In genomic region chr17:87083671-87084070, GRCm38 (mm10) we compare ENCODE assay signal across 28 mouse cellular contexts. TPM values are rescaled to one million over a fixed set of nuclear protein-coding genes. Genes with fewer than 3 reads are reported as not detected.
A peak's percentile ranks its signal among the peaks of the same experiment; 100 is the strongest.
DNase-seq lines count a peak whose midpoint lies in the region; ATAC-seq and TF ChIP-seq lines count a peak whose summit lies in the region.
"Had no signal": no experiment of that assay in that cellular context is flagged by ENCODE, and none has a peak within 500 bp of the region (broad histone marks: within the 10 kb centered on the region; RNA-seq: fewer than 3 reads in every experiment).

No protein-coding gene starts in this region.

- no peak overlapping the region for H3K27ac ChIP-seq in forebrain, postnatal 0 days (ENCODE audit: low read depth, low read length)
- H3K27ac ChIP-seq: embryonic facial prominence, embryonic 10.5 days; embryonic facial prominence, embryonic 13.5 days; forebrain, embryonic 12.5 days; forebrain, embryonic 15.5 days; gastrocnemius, adult 2 months; heart, adult 2 months; heart, embryonic 10.5 days; heart, embryonic 13.5 days; hindbrain, embryonic 14.5 days; hindbrain, postnatal 0 days had no signal

- DNase-seq in adrenal gland, adult 2 months = peak; percentile 0
- DNase-seq in adrenal gland, adult 8-10 months = no peak
- peak; percentile 32 for DNase-seq in CD4-positive helper T cell, adult 2 months (ENCODE audit: low read depth, low spot score)
- no peak for DNase-seq in ovary, adult 18-20 months (ENCODE audit: low spot score)
- no peak for DNase-seq in forebrain, postnatal 0 days
- DNase-seq: adrenal gland, postnatal 25 days; cerebellum, adult 11-12 months; cerebellum, adult 8-10 months; cerebellum, postnatal 10 days; cerebellum, postnatal 36 days; embryo, embryonic 11 days; gastrocnemius, adult 2 months; gastrocnemius, postnatal 14 days; heart, adult 2 months; heart, postnatal 14 days; heart, postnatal 4 days; kidney, adult 2 months had no signal

- no peak for TF ChIP-seq CTCF in forebrain, postnatal 0 days (IDR thresholded peaks at IDR 0.05; ENCODE audit: low read depth)

- H3K36me3 ChIP-seq in forebrain, postnatal 0 days (ENCODE audit: insufficient read depth) = no peaks in the 10 kb centered on the region
- H3K36me3 ChIP-seq: embryonic facial prominence, embryonic 10.5 days; embryonic facial prominence, embryonic 13.5 days; forebrain, embryonic 12.5 days; forebrain, embryonic 15.5 days; heart, embryonic 10.5 days; heart, embryonic 13.5 days had no signal

- H3K9ac ChIP-seq in forebrain, postnatal 0 days = no peak overlapping the region
- H3K9ac ChIP-seq: embryonic facial prominence, embryonic 13.5 days; forebrain, embryonic 12.5 days; forebrain, embryonic 15.5 days; heart, embryonic 13.5 days; hindbrain, embryonic 14.5 days had no signal

- peak; percentile 73 for ATAC-seq in activated CD4-positive, CD25-positive, alpha-beta regulatory T cell, adult 4 months
- ATAC-seq in forebrain, postnatal 0 days = no peak
- ATAC-seq: forebrain, embryonic 15.5 days; hindbrain, postnatal 0 days; intestine, embryonic 16.5 days had no signal

- 91% methylated on average over 5 of the region's 5 CpGs for WGBS in forebrain, postnatal 0 days

- no peak overlapping the region for H3K4me2 ChIP-seq in forebrain, postnatal 0 days (ENCODE audit: low read depth)
- H3K4me2 ChIP-seq: embryonic facial prominence, embryonic 13.5 days; forebrain, embryonic 12.5 days; forebrain, embryonic 15.5 days; heart, embryonic 13.5 days; hindbrain, embryonic 14.5 days had no signal

- no peaks in the 10 kb centered on the region for H3K9me3 ChIP-seq in forebrain, postnatal 0 days (ENCODE audit: low read length)
- H3K9me3 ChIP-seq: embryonic facial prominence, embryonic 10.5 days; embryonic facial prominence, embryonic 13.5 days; forebrain, embryonic 12.5 days; forebrain, embryonic 15.5 days; heart, embryonic 10.5 days had no signal

- no peaks in the 10 kb centered on the region for H3K27me3 ChIP-seq in forebrain, postnatal 0 days (ENCODE audit: insufficient read depth, low read length)
- H3K27me3 ChIP-seq: embryonic facial prominence, embryonic 13.5 days; forebrain, embryonic 12.5 days; forebrain, embryonic 15.5 days; heart, embryonic 13.5 days had no signal

- no peaks in the 10 kb centered on the region for H3K4me1 ChIP-seq in forebrain, postnatal 0 days (ENCODE audit: insufficient read depth)
- H3K4me1 ChIP-seq: embryonic facial prominence, embryonic 10.5 days; embryonic facial prominence, embryonic 13.5 days; forebrain, embryonic 12.5 days; forebrain, embryonic 15.5 days; heart, embryonic 10.5 days; heart, embryonic 13.5 days had no signal

- no peak overlapping the region for H3K4me3 ChIP-seq in forebrain, postnatal 0 days (ENCODE audit: low read depth, low read length)
- H3K4me3 ChIP-seq: embryonic facial prominence, embryonic 10.5 days; embryonic facial prominence, embryonic 13.5 days; erythroblast, embryonic 14.5 days; forebrain, embryonic 12.5 days; forebrain, embryonic 15.5 days; gastrocnemius, adult 2 months; heart, adult 2 months; heart, embryonic 10.5 days; heart, embryonic 13.5 days had no signal

RNA-seq across cellular contexts. Expression of gene Socs5, which starts 23.8 kb away (rescaled TPM):
- 10 to 100 TPM; 60.2 to 96.4 TPM for total RNA-seq in adrenal gland, adult 2 months (2021)
- 63.5 and 68.3 TPM in 2 replicates for polyA plus RNA-seq in adrenal gland, adult 2 months (2012; rRNA removed)
- 100 to 1,000 TPM in 1 of 4 experiments, 10 to 100 TPM in 3; 72.2 to 108 (median 96.0) TPM for total RNA-seq in adrenal gland, adult 8-10 months (2022)
- polyA plus RNA-seq in activated CD4-positive, CD25-positive, alpha-beta regulatory T cell, adult 4 months (2017; shearing (Covaris generic)) = 1 to 10 TPM; 5.7 to 7.9 TPM
- 17.0 and 20.2 TPM in 2 replicates for total RNA-seq in forebrain, postnatal 0 days (2014; rRNA removed)
- 9.0 and 11.8 TPM in 2 replicates for polyA plus RNA-seq in forebrain, postnatal 0 days (2015; fragmentation: Nextera tagmentation; extraction: Ambion mirVana)

RNA-seq across cellular contexts. Expression of gene Cript, which starts 58.3 kb away (rescaled TPM):
- 10 to 100 TPM; 62.2 to 72.8 TPM for total RNA-seq in adrenal gland, adult 2 months (2021)
- 1.9 and 2.2 TPM in 2 replicates for polyA plus RNA-seq in adrenal gland, adult 2 months (2012; rRNA removed)
- 10 to 100 TPM; 53.2 to 83.7 (median 71.9) TPM for total RNA-seq in adrenal gland, adult 8-10 months (2022)
- 100 to 1,000 TPM; 110 to 115 TPM for polyA plus RNA-seq in activated CD4-positive, CD25-positive, alpha-beta regulatory T cell, adult 4 months (2017; shearing (Covaris generic))
- 82.7 and 109 TPM in 2 replicates for total RNA-seq in forebrain, postnatal 0 days (2014; rRNA removed)
- 215 and 249 TPM in 2 replicates for polyA plus RNA-seq in forebrain, postnatal 0 days (2015; fragmentation: Nextera tagmentation; extraction: Ambion mirVana)

RNA-seq across cellular contexts. Expression of gene Pigf, which starts 58.5 kb away (rescaled TPM):
- 10 to 100 TPM; 11.6 to 18.8 TPM for total RNA-seq in adrenal gland, adult 2 months (2021)
- polyA plus RNA-seq in adrenal gland, adult 2 months (2012; rRNA removed) = 0.58 and 1.6 TPM in 2 replicates
- total RNA-seq in adrenal gland, adult 8-10 months (2022) = 10 to 100 TPM; 15.9 to 19.2 (median 18.1) TPM
- polyA plus RNA-seq in activated CD4-positive, CD25-positive, alpha-beta regulatory T cell, adult 4 months (2017; shearing (Covaris generic)) = 10 to 100 TPM; 19.5 to 25.3 TPM
- 18.2 and 19.1 TPM in 2 replicates for total RNA-seq in forebrain, postnatal 0 days (2014; rRNA removed)
- polyA plus RNA-seq in forebrain, postnatal 0 days (2015; fragmentation: Nextera tagmentation; extraction: Ambion mirVana) = 28.7 and 34.0 TPM in 2 replicates

Comparison
In these comparisons a context has a peak if more than half of its experiments do, and no peak if none do; other contexts are left out.
1. DNase-seq: peak in adrenal gland, adult 2 months (single experiment) and CD4-positive helper T cell, adult 2 months (single experiment); none in adrenal gland, adult 8-10 months (single experiment), ovary, adult 18-20 months (single experiment) and forebrain, postnatal 0 days (single experiment).